Mouse (Mus musculus) limb, embryonic 14.5 days (tissue): ENCODE measurements around the gene Sec11a. TPM values are rescaled to one million over a fixed set of nuclear protein-coding genes. Genes with fewer than 3 reads are reported as not detected.

Experiments
- ATAC-seq: fragments of 200-750 bp; cut with Nextera tagmentation; 2 replicates; pipeline ENCODE4 v1.8.0; 2017; ENCODE audit warnings: low read depth, moderate number of reproducible peaks, moderate TSS enrichment; ENCODE audit not compliant: low FRiP score
- DNase-seq: peaks from one replicate; pipeline ENCODE4 v3.0.0-alpha.2; 2015; ENCODE audit warnings: low spot score
- H3K27ac ChIP-seq: fragments of 300-500 bp; sonication (generic); replicated peaks from 2 replicates; pipeline ENCODE4 v1.5.1; 2014; ENCODE audit warnings: low read depth, mild to moderate bottlenecking, low read length, moderate library complexity, mixed read lengths
- H3K27me3 ChIP-seq: fragments of 300-500 bp; sonication (generic); 2 replicates; pipeline ENCODE4 v1.6.1; 2014; ENCODE audit warnings: low read length, mixed read lengths; ENCODE audit not compliant: control insufficient read depth, insufficient read depth
- H3K36me3 ChIP-seq: fragments of 300-500 bp; sonication (generic); 2 replicates; pipeline ENCODE4 v1.6.1; 2014; ENCODE audit warnings: mild to moderate bottlenecking, low read length, moderate library complexity, mixed read lengths; ENCODE audit not compliant: control insufficient read depth, insufficient read depth
- H3K4me1 ChIP-seq: fragments of 300-500 bp; sonication (generic); 2 replicates; pipeline ENCODE4 v1.6.1; 2014; ENCODE audit warnings: antibody characterized with exemption, low read length, mixed read lengths; ENCODE audit not compliant: control insufficient read depth, insufficient read depth
- H3K4me2 ChIP-seq: fragments of 300-500 bp; sonication (generic); replicated peaks from 2 replicates; pipeline ENCODE4 v1.6.1; 2014; ENCODE audit warnings: low read depth, mild to moderate bottlenecking, low read length, moderate library complexity; ENCODE audit not compliant: severe bottlenecking
- H3K4me3 ChIP-seq: fragments of 300-500 bp; sonication (generic); replicated peaks from 2 replicates; pipeline ENCODE4 v1.5.1; 2014; ENCODE audit warnings: low read length
- H3K9ac ChIP-seq: fragments of 300-500 bp; sonication (generic); 2 replicates; pipeline ENCODE4 v1.6.1; 2014; ENCODE audit warnings: mild to moderate bottlenecking, low read depth, low read length, moderate library complexity; ENCODE audit not compliant: severe bottlenecking
- H3K9me3 ChIP-seq: fragments of 300-500 bp; sonication (generic); 2 replicates; pipeline ENCODE4 v1.6.1; 2016; ENCODE audit warnings: low read length; ENCODE audit not compliant: control insufficient read depth
- POLR2A ChIP-seq: fragments of 200-500 bp; IDR thresholded peaks from 2 replicates; pipeline ENCODE4 v1.8.0; 2012; ENCODE audit warnings: inconsistent platforms, mild to moderate bottlenecking, moderate library complexity, borderline replicate concordance; ENCODE audit not compliant: insufficient read depth, insufficient read length; ENCODE audit errors: extremely low read depth
- WGBS: fragments of 180-500 bp; shearing (Covaris S2); extraction: QIAGEN DNeasy Blood & Tissue Kit; methylation state at CpG from one replicate; pipeline ENCODE4 v1.1.7; 2014; 5-methylcytosine and 5-hydroxymethylcytosine counted together
- polyA plus RNA-seq, 2 experiments: library from polyadenylated mRNA; depleted of rRNA in 1 of 2; stranded (reverse) in 1 of 2; unstranded in 1 of 2; fragments of >200 nt; fragmentation: Nextera tagmentation in 1 of 2; extraction: Ambion mirVana in 1 of 2; gene quantifications; 2 replicates each; pipeline versions ENCODE4 v1.2.1 to v1.2.3; 2012 to 2014

Sec11a gene
- polyA plus RNA-seq, 2 experiments, result 158 to 224 TPM

DNA sequence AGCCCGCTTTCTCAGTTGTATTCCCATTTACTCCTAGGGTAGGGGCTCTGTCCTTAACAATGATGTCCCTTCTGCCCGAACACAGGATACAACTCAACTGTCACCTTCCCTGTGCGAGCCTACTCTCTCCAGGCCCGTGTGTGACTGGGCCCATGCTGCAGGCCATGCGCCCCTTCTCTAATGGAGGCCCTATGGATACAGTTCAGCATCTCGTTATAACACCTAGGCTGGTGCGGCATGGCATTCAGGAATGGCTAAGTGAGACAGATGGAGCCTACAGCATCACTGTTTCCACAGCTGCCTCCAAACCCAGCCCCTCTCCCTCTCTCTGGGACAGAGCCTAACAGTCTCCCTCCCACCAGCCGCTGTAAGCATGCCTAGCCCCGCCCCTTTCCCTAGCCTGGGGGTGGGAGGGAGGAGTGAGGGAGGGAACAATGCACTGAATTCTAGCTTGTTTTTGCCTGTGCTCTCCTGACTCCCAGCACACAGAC, 58.5 kb downstream of the Sec11a start:
- peak overlapping the region; percentile 87 for H3K27ac ChIP-seq
- WGBS, result 36% methylated on average over 9 of the region's 9 CpGs
- H3K9ac ChIP-seq, result 0 out of 2 replicates have a peak overlapping the region, but pooled peaks have one; percentile 29
- H3K4me1 ChIP-seq, result peaks cover 12% of the 10 kb centered on the region
- no peak overlapping the region for H3K4me2 ChIP-seq
- H3K9me3 ChIP-seq, result no peaks in the 10 kb centered on the region
- ATAC-seq (peak; percentile 91), DNase-seq (peak; percentile 90)
- peaks cover 38% of the 10 kb centered on the region for H3K36me3 ChIP-seq
- no peak overlapping the region for H3K4me3 ChIP-seq
- H3K27me3 ChIP-seq, result no peaks in the 10 kb centered on the region
- no peak for TF ChIP-seq POLR2A

DNA sequence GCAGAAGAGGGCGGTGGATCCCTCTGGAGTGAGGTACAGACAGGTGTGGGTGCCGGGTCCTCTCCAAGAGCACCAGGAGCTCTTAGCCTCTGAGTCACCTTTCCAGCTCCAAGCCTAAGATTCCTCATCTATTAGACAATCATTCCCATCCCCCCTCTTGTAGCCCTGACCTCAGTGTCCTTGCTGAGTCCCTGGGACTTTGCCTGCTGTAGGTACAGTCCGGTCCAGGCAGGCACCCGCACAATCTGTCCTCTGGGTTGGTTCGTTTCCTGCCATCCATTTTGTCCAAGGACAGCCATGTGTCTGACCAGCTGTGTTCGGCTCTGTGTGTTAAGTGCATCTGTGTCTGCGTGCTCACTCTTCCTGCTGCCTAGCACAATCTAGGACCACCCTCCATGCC, 59.0 kb downstream of the Sec11a start:
- Histone ChIP-seq H3K27ac (peak overlapping the region; percentile 87), H3K27me3 (no peaks in the 10 kb centered on the region), H3K4me1 (peaks cover 12% of the 10 kb centered on the region), H3K36me3 (peaks cover 34% of the 10 kb centered on the region), H3K4me2 (no peak overlapping the region), H3K9ac (no peak overlapping the region), H3K4me3 (no peak overlapping the region), H3K9me3 (no peaks in the 10 kb centered on the region)
- ATAC-seq (no peak), DNase-seq (no peak)
- 72% methylated on average over 7 of the region's 7 CpGs for WGBS
- TF ChIP-seq POLR2A, result no peak

DNA sequence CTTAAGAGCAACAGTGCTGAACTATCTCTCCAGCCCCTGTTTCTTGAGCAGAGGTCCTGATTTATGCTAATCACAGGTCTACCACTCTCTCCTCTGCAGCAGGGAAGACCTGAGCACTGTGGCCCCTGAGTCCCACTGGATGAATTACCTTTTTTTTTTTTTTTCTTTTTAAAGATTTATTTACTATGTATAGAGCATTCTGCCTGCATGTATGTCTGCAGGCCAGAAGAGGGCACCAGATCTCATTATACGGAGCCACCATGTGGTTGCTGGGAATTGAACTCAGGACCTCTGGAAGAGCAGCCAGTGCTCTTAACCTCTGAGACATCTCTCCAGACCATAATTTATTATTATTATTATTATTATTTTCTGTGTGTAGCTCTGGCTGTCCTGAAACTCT, 61.9 kb downstream of the Sec11a start:
- peaks cover 6% of the 10 kb centered on the region; the same call in 1 of the 2 replicates for H3K36me3 ChIP-seq
- no peaks in the 10 kb centered on the region for H3K27me3 ChIP-seq
- no peak for ATAC-seq
- no peak overlapping the region for H3K4me3 ChIP-seq
- WGBS, result 19% methylated on average over 1 of the region's 1 CpGs
- H3K27ac ChIP-seq, result no peak overlapping the region
- H3K9ac ChIP-seq, result no peak overlapping the region
- H3K4me1 ChIP-seq, result peaks cover 16% of the 10 kb centered on the region
- H3K9me3 ChIP-seq, result no peaks in the 10 kb centered on the region
- TF ChIP-seq POLR2A, result no peak
- no peak for DNase-seq
- no peak overlapping the region for H3K4me2 ChIP-seq

DNA sequence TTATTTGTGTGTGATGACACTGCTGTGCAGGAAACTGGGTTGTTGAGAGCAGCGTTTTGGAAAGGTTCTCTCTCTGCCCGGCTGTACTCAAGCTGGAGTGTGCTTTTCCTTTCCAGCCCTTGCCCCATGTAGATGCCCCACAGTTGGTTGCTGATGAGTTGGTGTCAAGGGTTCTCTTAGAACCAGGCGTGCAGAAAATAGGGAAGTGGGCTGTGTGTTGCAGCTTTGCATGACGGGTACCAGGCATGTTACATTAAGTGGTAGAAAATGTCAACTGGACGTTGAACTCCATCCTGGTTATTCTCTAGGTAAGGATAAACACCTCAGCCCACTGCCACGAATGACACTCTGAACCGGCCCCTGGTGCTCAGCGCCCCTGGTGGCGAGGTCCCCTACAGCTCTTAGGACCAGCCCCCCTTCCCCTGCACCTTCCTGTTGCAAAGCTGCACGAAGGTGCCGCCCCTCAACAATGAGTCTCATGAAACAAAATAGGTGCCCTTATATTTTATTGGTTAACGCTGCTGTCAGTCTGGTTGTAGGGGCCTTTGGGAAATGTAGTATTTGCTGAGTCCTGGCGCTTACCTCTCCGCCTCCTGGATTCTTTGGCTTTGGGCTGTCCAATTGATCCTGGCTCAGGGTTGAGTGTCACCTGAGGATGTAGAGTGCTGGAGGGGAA, 64.6 kb downstream of the Sec11a start:
- peak; percentile 91 for DNase-seq
- peak overlapping the region; percentile 43 for H3K4me2 ChIP-seq
- H3K9me3 ChIP-seq, result no peaks in the 10 kb centered on the region
- H3K4me3 ChIP-seq, result peak overlapping the region; percentile 17
- ATAC-seq, result peak; percentile 84
- TF ChIP-seq POLR2A, result no peak
- no peaks in the 10 kb centered on the region for H3K27me3 ChIP-seq
- 24% methylated on average over 14 of the region's 14 CpGs for WGBS
- 0 out of 2 replicates have a peak, but pooled peaks cover 4% of the 10 kb centered on the region for H3K4me1 ChIP-seq
- H3K27ac ChIP-seq, result no peak overlapping the region
- H3K36me3 ChIP-seq, result peaks cover 2% of the 10 kb centered on the region; the same call in 1 of the 2 replicates
- H3K9ac ChIP-seq, result no peak overlapping the region

DNA sequence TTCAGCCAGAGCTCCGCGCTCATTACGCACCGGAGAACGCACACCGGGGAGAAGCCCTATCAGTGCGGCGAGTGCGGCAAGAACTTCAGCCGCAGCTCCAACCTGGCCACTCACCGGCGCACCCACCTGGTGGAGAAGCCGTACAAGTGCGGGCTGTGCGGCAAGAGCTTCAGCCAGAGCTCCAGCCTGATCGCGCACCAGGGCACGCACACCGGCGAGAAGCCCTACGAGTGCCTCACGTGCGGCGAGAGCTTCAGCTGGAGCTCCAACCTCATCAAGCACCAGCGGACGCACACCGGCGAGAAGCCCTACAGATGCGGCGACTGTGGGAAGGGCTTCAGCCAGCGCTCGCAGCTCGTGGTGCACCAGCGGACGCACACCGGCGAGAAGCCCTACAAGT, 71.9 kb downstream of the Sec11a start:
- no peaks in the 10 kb centered on the region for H3K9me3 ChIP-seq
- peaks cover 68% of the 10 kb centered on the region for H3K36me3 ChIP-seq
- no peak for DNase-seq
- no peaks in the 10 kb centered on the region for H3K4me1 ChIP-seq
- no peak overlapping the region for H3K4me2 ChIP-seq
- no peak overlapping the region for H3K4me3 ChIP-seq
- no peak overlapping the region for H3K9ac ChIP-seq
- no peak for ATAC-seq
- no peak for TF ChIP-seq POLR2A
- H3K27me3 ChIP-seq, result no peaks in the 10 kb centered on the region
- no peak overlapping the region for H3K27ac ChIP-seq
- WGBS, result 49% methylated on average over 37 of the region's 37 CpGs
